Mouse (Mus musculus) adrenal gland, postnatal 25 days (tissue): Measurements from ENCODE around the gene Ntn4. TPM values are rescaled to one million over a fixed set of nuclear protein-coding genes. Genes with fewer than 3 reads are reported as not detected.
A peak's percentile ranks its signal among the peaks of the same experiment; 100 is the strongest.

Source experiments
- DNase-seq: peaks from one replicate; pipeline ENCODE4 v3.0.0; 2021; ENCODE audit warnings: mixed read lengths
- long read RNA-seq: library from polyadenylated mRNA; stranded (forward); transcript quantifications from one replicate; pipeline ENCODE4 v2.0.0, GENCODE M21; 2021
- total RNA-seq: library from RNA; stranded (reverse); gene quantifications from 2 replicates; pipeline ENCODE4 v1.2.3, GENCODE M21; 2021

The Ntn4 gene
- total RNA-seq, result 12.8 and 13.2 TPM in 2 replicates
- long read RNA-seq, transcript Ntn4-201 (10 exons, 3,646 nt), result major isoform, 25 of 25 reads
- long read RNA-seq, partial matches to known transcripts, result 0 of 25 reads
- long read RNA-seq, other reads (novel, unspliced or antisense), result 0 of 25 reads

GRCm38 (mm10) chr10:93640521-93640952 is at the start of gene Ntn4:
Gene Ntn4 (plus strand): TSS chr10:93640681.
- DNase-seq, result no peak

GRCm38 (mm10) chr10:93592456-93592855 is 48.0 kb upstream of the Ntn4 start:
- DNase-seq, result peak; percentile 13

DNA sequence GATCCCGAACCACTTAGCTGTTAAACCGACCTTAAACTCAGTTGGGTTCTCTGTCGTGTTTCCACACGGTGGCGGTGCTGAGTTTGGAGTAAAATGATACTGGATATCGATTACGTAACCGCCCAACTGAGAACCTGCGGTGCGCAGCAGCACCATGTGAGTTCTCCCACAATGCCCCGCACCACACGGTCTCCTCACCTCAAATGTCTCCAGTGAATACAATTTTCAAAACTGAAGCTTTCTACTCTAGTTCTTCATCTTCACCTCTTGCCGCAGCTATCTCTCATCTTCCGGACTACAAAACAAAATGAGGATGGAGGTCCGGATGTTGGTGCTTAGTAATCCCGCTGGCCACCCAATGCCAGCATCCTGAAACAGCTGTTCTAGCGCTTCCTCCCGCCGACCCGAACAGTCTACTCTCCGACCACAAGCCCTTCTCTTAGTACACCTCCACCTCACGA is 46.4 kb upstream of the Ntn4 start:
- peak; percentile 83 for DNase-seq

DNA sequence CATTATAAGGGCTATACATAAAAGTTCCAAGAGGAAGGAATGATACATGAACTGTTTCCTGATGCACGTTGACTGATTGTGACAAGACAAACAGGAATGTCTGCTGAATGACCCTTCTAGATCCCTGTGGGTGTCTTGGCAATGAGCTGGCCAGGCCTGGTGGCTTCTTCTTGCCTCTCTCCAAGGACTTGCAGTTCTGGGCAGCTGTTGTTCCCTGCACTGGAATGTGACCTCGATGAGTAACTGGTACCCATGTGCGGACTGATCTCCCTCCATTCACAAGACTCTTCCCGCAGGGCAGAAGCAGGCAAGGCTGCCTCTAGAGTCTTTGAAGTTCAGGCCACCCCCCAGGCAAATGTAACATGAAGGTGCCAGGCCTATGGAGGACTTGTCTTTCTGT is 44.6 kb upstream of the Ntn4 start:
- peak; percentile 13 for DNase-seq

- no peak for DNase-seq
Measured at GRCm38 (mm10) chr10:93596641-93597040, 43.8 kb upstream of the Ntn4 start.

DNA sequence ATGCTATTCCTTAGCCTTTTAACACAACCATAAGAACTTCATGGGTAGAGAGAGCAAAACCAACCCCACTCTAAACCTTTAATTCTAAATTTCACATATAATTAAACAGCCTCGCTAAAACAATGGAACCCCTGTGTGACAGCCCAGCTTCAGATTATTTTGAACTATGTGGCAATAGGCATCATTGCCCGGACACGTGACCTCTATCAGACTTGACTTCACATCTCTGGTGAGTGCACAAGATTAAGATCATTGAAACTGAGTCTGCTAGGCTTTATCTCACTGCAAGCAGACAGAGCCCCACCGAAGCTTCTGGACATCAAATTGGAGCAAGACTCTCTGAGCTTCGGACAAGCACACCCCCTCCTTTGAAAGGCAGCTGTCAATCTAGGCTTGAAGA is 38.2 kb upstream of the Ntn4 start:
- no peak for DNase-seq

- DNase-seq, result no peak
Measured at GRCm38 (mm10) chr10:93603256-93603655, 37.2 kb upstream of the Ntn4 start.

- no peak for DNase-seq
Measured at GRCm38 (mm10) chr10:93606326-93606725, 34.2 kb upstream of the Ntn4 start.

DNA sequence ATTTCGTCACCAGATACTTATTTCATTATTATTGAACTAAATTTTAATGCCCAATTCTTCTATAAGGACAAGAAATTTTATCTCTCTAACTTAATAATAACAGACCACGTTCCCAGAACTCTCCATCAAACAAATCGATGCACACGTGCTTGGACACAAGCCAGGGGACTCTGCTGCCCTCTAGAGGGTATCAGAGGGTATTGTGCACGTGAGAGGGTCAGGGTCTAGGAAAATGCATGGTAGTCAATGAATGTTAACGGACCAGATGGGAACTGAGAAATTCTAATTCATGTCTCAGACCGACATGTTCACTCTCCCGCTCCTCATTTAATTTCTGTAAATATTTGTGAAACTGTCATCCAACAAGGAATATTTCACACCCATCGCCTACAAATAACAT is 32.4 kb upstream of the Ntn4 start:
- DNase-seq, result no peak

DNA sequence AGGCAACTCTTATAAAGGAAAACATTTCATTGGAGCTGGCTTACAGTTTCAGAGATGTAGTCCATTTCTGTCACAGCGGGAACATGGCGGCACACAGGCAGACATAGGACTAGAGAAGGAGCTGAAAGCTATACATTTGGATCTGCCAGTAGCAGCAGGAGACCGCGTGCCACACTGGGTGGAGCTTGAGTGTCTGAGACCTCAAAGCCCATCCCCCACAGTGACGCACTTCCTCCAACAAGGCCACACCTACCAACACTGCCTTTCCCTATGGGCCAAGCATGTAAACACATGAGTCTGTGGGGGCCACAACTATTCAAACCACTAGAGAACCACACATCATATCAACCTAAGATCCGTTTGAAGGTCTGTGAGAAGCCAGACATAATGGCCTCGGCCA is 31.2 kb upstream of the Ntn4 start:
- no peak for DNase-seq

GRCm38 (mm10) chr10:93610896-93611295 is 29.6 kb upstream of the Ntn4 start:
- DNase-seq, result no peak

DNA sequence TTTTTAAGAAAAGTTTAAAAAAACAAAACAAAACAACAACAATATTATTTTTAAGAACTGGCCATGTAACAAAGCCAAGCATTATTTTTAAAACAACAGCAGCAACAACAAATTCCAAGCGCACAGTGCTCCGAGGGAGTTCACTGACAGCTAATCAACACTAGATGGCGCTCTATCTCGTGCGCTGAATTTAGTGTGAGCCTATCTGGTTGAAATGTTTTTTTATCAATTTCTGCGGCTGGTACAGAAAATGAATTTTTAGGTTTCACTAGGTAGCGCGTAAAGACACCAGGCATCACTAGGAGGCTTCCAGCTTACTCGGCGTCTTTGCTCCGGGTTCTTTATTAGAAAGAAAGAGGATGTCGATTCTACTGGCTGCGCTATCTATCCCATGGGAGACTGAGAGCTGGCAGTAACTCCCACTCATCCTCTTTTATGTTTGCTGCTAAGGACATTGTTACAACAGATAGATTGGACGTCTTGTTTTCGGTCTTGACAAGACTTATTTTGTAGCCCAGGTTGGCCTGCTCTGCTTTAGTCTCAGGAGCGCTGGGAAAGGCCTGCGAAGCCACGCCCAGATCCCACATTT is 29.0 kb upstream of the Ntn4 start:
- peak; percentile 10 for DNase-seq

- DNase-seq, result no peak
Measured at GRCm38 (mm10) chr10:93614850-93615249, 25.6 kb upstream of the Ntn4 start.

GRCm38 (mm10) chr10:93620438-93621179 is 19.9 kb upstream of the Ntn4 start:
- DNase-seq, result no peak

GRCm38 (mm10) chr10:93623725-93624124 is 16.8 kb upstream of the Ntn4 start:
- DNase-seq, result no peak

GRCm38 (mm10) chr10:93624151-93624550 is 16.3 kb upstream of the Ntn4 start:
- no peak for DNase-seq

GRCm38 (mm10) chr10:93630310-93630709 is 10.2 kb upstream of the Ntn4 start:
- no peak for DNase-seq

DNA sequence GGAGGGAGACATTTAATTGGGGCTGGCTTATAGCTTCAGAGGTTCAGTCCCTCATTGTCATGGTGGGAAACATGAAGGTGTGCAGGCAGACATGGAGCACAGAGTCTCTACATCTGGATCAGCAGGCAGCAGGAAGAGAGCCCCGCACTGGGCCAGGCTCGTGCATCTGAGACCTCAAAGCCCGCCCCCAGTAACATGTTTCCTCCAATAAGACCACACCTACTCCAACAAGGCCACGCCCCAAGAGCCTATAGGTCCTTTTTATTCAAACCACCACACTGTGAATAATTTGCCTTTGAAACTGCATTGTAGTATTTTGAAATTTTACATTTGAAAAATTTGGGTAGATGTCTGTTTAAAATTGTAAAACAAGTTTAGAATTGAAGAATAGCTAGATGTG is 8.4 kb upstream of the Ntn4 start:
- no peak for DNase-seq

DNA sequence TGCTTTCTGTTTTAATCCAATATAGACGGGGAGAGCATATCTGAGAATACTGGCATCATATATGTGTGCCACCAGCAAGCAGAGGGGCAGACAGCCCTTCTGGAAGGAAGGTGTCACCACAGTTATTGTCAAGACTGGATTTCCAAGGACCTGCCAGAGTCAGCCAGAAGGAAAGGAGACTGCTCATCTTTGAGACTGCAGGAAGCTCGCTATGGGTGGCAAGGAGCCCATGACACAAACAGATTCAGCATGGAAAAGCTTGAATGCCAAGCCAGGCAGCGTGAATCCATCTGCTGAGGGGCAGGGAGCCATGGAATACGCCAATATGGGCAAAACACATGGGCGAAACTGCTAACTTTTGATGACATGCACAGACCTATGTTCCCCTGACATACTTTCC is 6.9 kb upstream of the Ntn4 start:
- no peak for DNase-seq

- no peak for DNase-seq
Measured at GRCm38 (mm10) chr10:93633971-93634370, 6.5 kb upstream of the Ntn4 start.

DNA sequence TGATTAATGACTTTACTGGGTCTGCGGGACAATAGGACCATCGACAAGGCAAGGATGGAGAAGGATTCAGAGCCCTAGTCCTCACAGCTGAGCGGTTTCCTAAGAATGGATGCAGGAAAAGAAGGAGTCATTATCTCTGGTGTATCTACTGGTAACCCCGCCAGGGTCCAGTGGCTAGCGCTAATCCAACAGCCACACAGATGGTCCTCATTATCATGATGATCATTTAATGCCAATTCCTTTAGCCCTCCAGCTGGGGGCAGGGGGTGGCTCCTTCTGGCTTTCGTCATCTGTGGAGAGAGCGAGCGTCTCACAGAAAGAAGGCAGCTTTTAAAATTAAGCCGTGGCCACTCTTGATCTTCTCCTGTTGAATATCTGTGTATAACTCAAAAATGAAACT is 4.5 kb upstream of the Ntn4 start:
- DNase-seq, result no peak

DNA sequence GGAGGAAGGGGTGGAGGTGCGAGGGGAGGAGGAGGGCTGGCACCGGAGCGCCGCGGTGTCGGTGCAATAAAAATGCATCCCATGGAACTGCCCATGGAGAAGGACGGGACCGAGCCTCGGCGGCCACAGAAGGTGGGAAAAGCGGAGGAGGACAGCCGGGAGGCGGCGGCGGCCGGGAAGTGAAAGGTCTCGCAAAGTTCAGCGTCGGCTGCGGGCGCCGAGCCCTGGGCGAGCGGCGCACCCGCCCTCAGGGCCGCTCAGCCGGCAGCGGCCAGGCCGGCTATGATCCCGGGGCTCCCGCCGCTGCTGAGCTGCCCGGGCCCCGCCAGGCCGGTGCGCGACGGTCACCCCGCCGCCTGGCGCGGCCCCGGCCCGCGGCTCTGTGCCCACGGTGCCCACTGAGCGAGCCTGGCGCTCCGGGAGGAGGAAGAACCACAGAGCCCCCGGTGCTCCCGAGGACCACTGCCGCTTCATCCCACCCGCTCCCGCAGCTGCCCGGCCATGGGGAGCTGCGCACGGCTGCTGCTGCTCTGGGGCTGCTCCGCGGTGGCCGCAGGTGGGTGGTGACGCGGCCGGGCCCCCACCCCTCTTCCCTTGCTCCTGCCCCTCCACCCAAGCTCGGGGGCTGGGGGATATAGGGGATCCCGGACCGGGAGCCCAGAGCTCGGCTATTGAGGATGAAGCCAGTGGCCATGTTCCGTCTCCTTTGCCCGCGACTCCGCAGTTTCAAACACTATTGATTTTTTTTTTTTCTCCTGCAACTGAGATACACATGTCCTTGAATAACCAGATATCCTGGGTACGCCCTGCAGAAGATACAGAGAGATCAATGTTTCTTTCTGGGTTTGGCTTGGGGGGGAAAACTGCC is 706 bp downstream of the Ntn4 start:
- DNase-seq, result peak; percentile 54
